Mouse (Mus musculus) neural tube, embryonic 11.5 days (tissue): ENCODE measurements around the gene Lrrc4c. TPM values are rescaled to one million over a fixed set of nuclear protein-coding genes. Genes with fewer than 3 reads are reported as not detected.

Experiments
- ATAC-seq: fragments of 200-750 bp; cut with Nextera tagmentation; 2 replicates; pipeline ENCODE4 v1.8.0; 2017; ENCODE audit warnings: moderate number of reproducible peaks, mild to moderate bottlenecking, moderate TSS enrichment, moderate library complexity; ENCODE audit not compliant: insufficient read depth, low FRiP score, low TSS enrichment
- DNase-seq: peaks from one replicate; pipeline ENCODE4 v3.0.0-alpha.2; 2015; ENCODE audit warnings: low spot score
- H3K27ac ChIP-seq: fragments of 300-500 bp; sonication (generic); 2 replicates; pipeline ENCODE4 v1.5.1; 2014; ENCODE audit warnings: low read depth, mild to moderate bottlenecking, low read length
- H3K27me3 ChIP-seq: fragments of 300-500 bp; sonication (generic); 2 replicates; pipeline ENCODE4 v1.6.1; 2014; ENCODE audit warnings: mild to moderate bottlenecking, low read length, mixed read lengths; ENCODE audit not compliant: control insufficient read depth, insufficient read depth
- H3K36me3 ChIP-seq: fragments of 300-500 bp; sonication (generic); 2 replicates; pipeline ENCODE4 v1.6.1; 2014; ENCODE audit warnings: mild to moderate bottlenecking, low read length, moderate library complexity, mixed read lengths; ENCODE audit not compliant: control insufficient read depth, insufficient read depth
- H3K4me1 ChIP-seq: fragments of 300-500 bp; sonication (generic); 2 replicates; pipeline ENCODE4 v1.6.1; 2014; ENCODE audit warnings: low read length, mixed read lengths; ENCODE audit not compliant: control insufficient read depth, insufficient read depth
- H3K4me2 ChIP-seq: fragments of 300-500 bp; sonication (generic); 2 replicates; pipeline ENCODE4 v1.6.1; 2014; ENCODE audit warnings: low read depth, mild to moderate bottlenecking, moderate library complexity
- H3K4me3 ChIP-seq: fragments of 300-500 bp; sonication (generic); 2 replicates; pipeline ENCODE4 v1.5.1; 2014; ENCODE audit warnings: low read depth, low read length
- H3K9ac ChIP-seq: fragments of 300-500 bp; sonication (generic); 2 replicates; pipeline ENCODE4 v1.6.1; 2014; ENCODE audit warnings: mild to moderate bottlenecking, low read length
- H3K9me3 ChIP-seq: fragments of 300-500 bp; sonication (generic); 2 replicates; pipeline ENCODE4 v1.6.1; 2016; ENCODE audit warnings: low read length; ENCODE audit not compliant: control insufficient read depth
- WGBS: fragments of 180-500 bp; shearing (Covaris S2); extraction: QIAGEN DNeasy Blood & Tissue Kit; methylation state at CpG from one replicate; pipeline ENCODE4 v1.1.7; 2014; 5-methylcytosine and 5-hydroxymethylcytosine counted together
- polyA plus RNA-seq: library from polyadenylated mRNA; unstranded; fragments of >200 nt; fragmentation: Nextera tagmentation; extraction: Ambion mirVana; gene quantifications from 2 replicates; pipeline ENCODE4 v1.2.1, GENCODE M21; 2014

Gene Lrrc4c
- polyA plus RNA-seq, 1 experiment from 2014 or later, result 4.5 TPM

- no peaks in the 10 kb centered on the region for H3K36me3 ChIP-seq
- H3K9ac ChIP-seq, result no peak overlapping the region
- no peak overlapping the region for H3K27ac ChIP-seq
- H3K9me3 ChIP-seq, result no peaks in the 10 kb centered on the region
- peak overlapping the region; percentile 49; the same call in 1 of the 2 replicates for H3K4me3 ChIP-seq
- 41% methylated on average over 5 of the region's 5 CpGs for WGBS
- DNase-seq, result no peak
- H3K4me1 ChIP-seq, result no peaks in the 10 kb centered on the region
- no peak for ATAC-seq
- no peaks in the 10 kb centered on the region for H3K27me3 ChIP-seq
- H3K4me2 ChIP-seq, result peak overlapping the region; percentile 86
Measured at GRCm38 (mm10) chr2:97468372-97468771, 1150.4 kb downstream of the Lrrc4c start.

- no peaks in the 10 kb centered on the region for H3K9me3 ChIP-seq
- H3K4me1 ChIP-seq, result no peaks in the 10 kb centered on the region
- no peak overlapping the region for H3K4me3 ChIP-seq
- H3K27me3 ChIP-seq, result no peaks in the 10 kb centered on the region
- no peak overlapping the region for H3K9ac ChIP-seq
- 70% methylated on average over 2 of the region's 2 CpGs for WGBS
- no peaks in the 10 kb centered on the region for H3K36me3 ChIP-seq
- H3K27ac ChIP-seq, result no peak overlapping the region
- peak overlapping the region; percentile 86; the same call in 1 of the 2 replicates for H3K4me2 ChIP-seq
- DNase-seq (no peak), ATAC-seq (no peak)
Measured at GRCm38 (mm10) chr2:97469396-97469795, 1151.4 kb downstream of the Lrrc4c start.

GRCm38 (mm10) chr2:97478175-97478924, 1160.4 kb downstream of the Lrrc4c start:
- Histone ChIP-seq H3K9ac (no peak overlapping the region), H3K36me3 (no peaks in the 10 kb centered on the region), H3K4me2 (no peak overlapping the region), H3K4me3 (no peak overlapping the region), H3K27me3 (no peaks in the 10 kb centered on the region), H3K27ac (no peak overlapping the region), H3K9me3 (no peaks in the 10 kb centered on the region), H3K4me1 (no peaks in the 10 kb centered on the region)
- 70% methylated on average over 10 of the region's 10 CpGs for WGBS
- DNase-seq, result no peak
- peak; percentile 61; the same call in 1 of the 2 replicates for ATAC-seq

GRCm38 (mm10) chr2:97478925-97479298, 1160.9 kb downstream of the Lrrc4c start:
- no peaks in the 10 kb centered on the region for H3K4me1 ChIP-seq
- H3K27me3 ChIP-seq, result no peaks in the 10 kb centered on the region
- H3K9ac ChIP-seq, result no peak overlapping the region
- no peak for DNase-seq
- H3K4me3 ChIP-seq, result no peak overlapping the region
- WGBS, result 80% methylated on average over 4 of the region's 4 CpGs
- no peak for ATAC-seq
- no peak overlapping the region for H3K27ac ChIP-seq
- H3K9me3 ChIP-seq, result no peaks in the 10 kb centered on the region
- H3K4me2 ChIP-seq, result no peak overlapping the region
- no peaks in the 10 kb centered on the region for H3K36me3 ChIP-seq

GRCm38 (mm10) chr2:97484990-97485389, 1167.0 kb downstream of the Lrrc4c start:
- H3K4me2 ChIP-seq, result no peak overlapping the region
- no peaks in the 10 kb centered on the region for H3K9me3 ChIP-seq
- no peaks in the 10 kb centered on the region for H3K4me1 ChIP-seq
- no peak overlapping the region for H3K27ac ChIP-seq
- H3K4me3 ChIP-seq, result no peak overlapping the region
- ATAC-seq (no peak), DNase-seq (no peak)
- 73% methylated on average over 1 of the region's 1 CpGs for WGBS
- H3K36me3 ChIP-seq, result no peaks in the 10 kb centered on the region
- no peaks in the 10 kb centered on the region for H3K27me3 ChIP-seq
- no peak overlapping the region for H3K9ac ChIP-seq

GRCm38 (mm10) chr2:97485609-97486008, 1167.6 kb downstream of the Lrrc4c start:
- WGBS, result 86% methylated on average over 2 of the region's 2 CpGs
- H3K36me3 ChIP-seq, result no peaks in the 10 kb centered on the region
- H3K27me3 ChIP-seq, result no peaks in the 10 kb centered on the region
- no peak overlapping the region for H3K4me3 ChIP-seq
- H3K4me2 ChIP-seq, result no peak overlapping the region
- H3K4me1 ChIP-seq, result no peaks in the 10 kb centered on the region
- no peak overlapping the region for H3K9ac ChIP-seq
- no peak for ATAC-seq
- no peak overlapping the region for H3K27ac ChIP-seq
- no peaks in the 10 kb centered on the region for H3K9me3 ChIP-seq
- no peak for DNase-seq

- no peak overlapping the region for H3K4me3 ChIP-seq
- ATAC-seq (peak; percentile 35; the same call in 1 of the 2 replicates), DNase-seq (no peak)
- H3K36me3 ChIP-seq, result no peaks in the 10 kb centered on the region
- WGBS, result 68% methylated on average over 5 of the region's 5 CpGs
- H3K9ac ChIP-seq, result no peak overlapping the region
- H3K27ac ChIP-seq, result no peak overlapping the region
- no peak overlapping the region for H3K4me2 ChIP-seq
- no peaks in the 10 kb centered on the region for H3K4me1 ChIP-seq
- no peaks in the 10 kb centered on the region for H3K9me3 ChIP-seq
- H3K27me3 ChIP-seq, result no peaks in the 10 kb centered on the region
Measured at GRCm38 (mm10) chr2:97487567-97487966, 1169.6 kb downstream of the Lrrc4c start.

- no peaks in the 10 kb centered on the region for H3K27me3 ChIP-seq
- no peak for DNase-seq
- H3K4me2 ChIP-seq, result no peak overlapping the region
- no peaks in the 10 kb centered on the region for H3K9me3 ChIP-seq
- H3K9ac ChIP-seq, result no peak overlapping the region
- H3K36me3 ChIP-seq, result no peaks in the 10 kb centered on the region
- no peak for ATAC-seq
- H3K27ac ChIP-seq, result no peak overlapping the region
- H3K4me3 ChIP-seq, result no peak overlapping the region
- H3K4me1 ChIP-seq, result no peaks in the 10 kb centered on the region
Measured at GRCm38 (mm10) chr2:97497069-97497468, 1179.1 kb downstream of the Lrrc4c start.

- no peaks in the 10 kb centered on the region for H3K9me3 ChIP-seq
- no peak overlapping the region for H3K4me3 ChIP-seq
- ATAC-seq (no peak), DNase-seq (no peak)
- no peaks in the 10 kb centered on the region for H3K36me3 ChIP-seq
- H3K4me1 ChIP-seq, result no peaks in the 10 kb centered on the region
- H3K27ac ChIP-seq, result no peak overlapping the region
- H3K27me3 ChIP-seq, result no peaks in the 10 kb centered on the region
- H3K9ac ChIP-seq, result no peak overlapping the region
- WGBS, result 90% methylated on average over 1 of the region's 1 CpGs
- H3K4me2 ChIP-seq, result no peak overlapping the region
Measured at GRCm38 (mm10) chr2:97502501-97502900, 1184.5 kb downstream of the Lrrc4c start.
